Mouse (Mus musculus): ENCODE measurements around the gene Asgr1. TPM values are rescaled to one million over a fixed set of nuclear protein-coding genes. Genes with fewer than 3 reads are reported as not detected.
A peak's percentile ranks its signal among the peaks of the same experiment; 100 is the strongest.

Asgr1 gene
- total and polyA plus RNA-seq, 3 experiments: 0.31 TPM; not detected in 2

DNA sequence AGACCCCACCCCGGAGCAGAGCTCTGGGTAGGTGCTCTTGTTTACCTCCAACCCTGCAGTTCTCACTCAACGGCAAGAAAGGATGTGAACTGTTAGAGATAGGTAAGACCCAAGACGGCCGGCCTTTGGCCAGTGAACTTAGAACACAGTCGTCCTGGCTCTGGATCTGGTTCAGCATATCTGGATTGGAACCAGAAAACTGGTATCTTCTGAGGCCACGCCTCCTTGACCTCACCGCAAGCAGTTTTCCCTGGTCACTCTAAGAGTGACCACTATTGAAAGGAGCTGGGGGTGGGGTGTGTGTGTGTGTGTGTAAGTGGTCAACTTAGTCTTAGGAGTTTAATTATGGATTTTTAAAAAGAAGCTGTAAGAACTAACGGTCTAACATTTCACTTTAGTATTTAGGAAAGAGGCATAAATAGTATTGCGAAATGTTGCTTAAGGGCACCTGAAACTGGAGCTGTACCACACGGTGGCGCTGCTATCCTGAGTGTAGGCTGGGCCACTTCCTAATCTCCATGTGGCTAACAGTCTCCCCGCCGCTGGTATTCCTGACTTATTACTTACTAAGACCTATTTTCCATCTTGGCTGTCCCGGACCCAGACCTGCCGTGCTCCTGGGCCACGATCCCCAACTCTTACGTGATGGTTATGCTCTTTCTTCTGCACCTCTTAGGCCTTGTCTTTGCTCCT, 20.6 kb downstream of the Asgr1 start (continued):
- TF ChIP-seq NELFE (IDR thresholded peaks at IDR 0.05; ENCODE audit: low read depth, low read length): 0 out of 2 replicates have a peak, but pooled peaks have one; percentile 18
- TF ChIP-seq SMC3 (IDR thresholded peaks at IDR 0.05; ENCODE audit: low read depth, low read length): peak; percentile 88
- 0 out of 2 replicates have a peak, but pooled peaks have one; percentile 22 for TF ChIP-seq TBP (IDR thresholded peaks at IDR 0.05; ENCODE audit: low read depth, low read length)

DNA sequence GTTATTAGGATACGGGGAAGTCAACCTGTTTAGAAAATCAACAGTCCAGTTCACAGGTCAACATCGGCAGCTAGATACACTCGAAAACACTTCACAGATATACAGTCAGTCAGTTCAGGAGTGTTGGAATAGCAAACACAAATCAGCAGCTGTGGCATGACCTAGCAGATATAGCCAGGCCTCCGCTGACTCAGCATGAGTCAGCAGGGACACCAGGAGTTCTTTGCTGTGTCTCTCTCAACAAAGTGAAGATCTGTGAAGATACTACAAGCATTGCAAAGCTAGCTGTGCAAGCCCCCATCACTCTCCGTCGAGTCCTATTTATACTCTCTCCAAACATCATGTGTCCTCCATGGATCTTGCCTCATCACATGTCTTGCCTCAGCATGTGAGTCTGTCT, 21.7 kb downstream of the Asgr1 start:
- Histone ChIP-seq H3K9me3 (replicated peaks; ENCODE audit: insufficient read depth, low read length) (no peaks in the 10 kb centered on the region), H3K4me3 (ENCODE audit: control insufficient read depth in 1 of 2, insufficient read depth in 1 of 2, low read depth in 2 of 2, low read length in 2 of 2) (no peak overlapping the region), H3K36me3 (ENCODE audit: control insufficient read depth in 1 of 2, insufficient read depth in 2 of 2, low read length in 2 of 2) (peaks cover 0 to 10% of the 10 kb centered on the region in 2 experiments; a peak in 2 of 4 replicates), H3K9ac (ENCODE audit: control insufficient read depth, low read depth, low read length, poor library complexity, severe bottlenecking) (no peak overlapping the region), H3K27ac (ENCODE audit: control insufficient read depth, low read depth, low read length) (peak overlapping the region; percentile 34; the same call in 1 of the 2 replicates), H3K79me2 (ENCODE audit: control insufficient read depth, insufficient read depth, low read length, poor library complexity) (no peaks in the 10 kb centered on the region), H3K4me1 (ENCODE audit: control insufficient read depth in 1 of 2, insufficient read depth in 2 of 2, low read length in 2 of 2) (peaks cover 6 to 17% of the 10 kb centered on the region in 2 experiments), H3K27me3 (ENCODE audit: control insufficient read depth in 1 of 2, insufficient read depth in 2 of 2, low read length in 2 of 2) (no peaks in the 10 kb centered on the region; a peak in 1 of 4 replicates)
- peak; percentile 87 for DNase-seq (ENCODE audit: low read depth, low spot score)
- TF ChIP-seq NRF1 (IDR thresholded peaks at IDR 0.05; ENCODE audit: insufficient read depth, low read depth, low read length, poor library complexity, severe bottlenecking) (no peak), MAFK (IDR thresholded peaks at IDR 0.05; ENCODE audit: borderline replicate concordance, low read depth, low read length) (peak; percentile 99), JUND (IDR thresholded peaks at IDR 0.05; ENCODE audit: low read depth, low read length) (peak; percentile 62; the same call in 1 of the 2 replicates), BHLHE40 (IDR thresholded peaks at IDR 0.05; ENCODE audit: borderline replicate concordance, low read depth, low read length) (no peak), ZKSCAN1 (IDR thresholded peaks at IDR 0.05; ENCODE audit: low read depth, low read length) (no peak), USF1 (IDR thresholded peaks at IDR 0.05; ENCODE audit: low read depth, low read length) (no peak), ETS1 (IDR thresholded peaks at IDR 0.05; ENCODE audit: low read depth, low read length) (peak; percentile 95), UBTF (IDR thresholded peaks at IDR 0.05; ENCODE audit: borderline replicate concordance, insufficient read depth, low read depth, low read length) (no peak), POLR2A (IDR thresholded peaks at IDR 0.05; ENCODE audit: control insufficient read depth in 1 of 2, insufficient read depth in 1 of 2, low read depth in 1 of 2, low read length in 2 of 2, poor library complexity in 1 of 2) (no peak), TAL1 (IDR thresholded peaks at IDR 0.05; ENCODE audit: low read length) (no peak), RCOR1 (IDR thresholded peaks at IDR 0.05; ENCODE audit: low read depth, low read length) (peak; percentile 38; the same call in 1 of the 2 replicates), GABPA (IDR thresholded peaks at IDR 0.05; ENCODE audit: low read depth, low read length) (peak; percentile 96), KAT2A (conservative IDR thresholded peaks at IDR 0.05; ENCODE audit: low read depth, low read length) (no peak), MAX (IDR thresholded peaks at IDR 0.05; ENCODE audit: low read length) (0 out of 2 replicates have a peak, but pooled peaks have one; percentile 41), POLR2AphosphoS5 (IDR thresholded peaks at IDR 0.05; ENCODE audit: borderline replicate concordance, low read depth, low read length) (no peak), CHD1 (IDR thresholded peaks at IDR 0.05; ENCODE audit: low read depth, low read length) (no peak), SIN3A (IDR thresholded peaks at IDR 0.05; ENCODE audit: low read length) (peak; percentile 81), POLR2AphosphoS2 (IDR thresholded peaks at IDR 0.05; ENCODE audit: low read length) (no peak), MYB (IDR thresholded peaks at IDR 0.05; ENCODE audit: low read depth, low read length) (no peak), ELF1 (IDR thresholded peaks at IDR 0.05; ENCODE audit: low read depth, low read length) (no peak), ZMIZ1 (IDR thresholded peaks at IDR 0.05; ENCODE audit: low read depth, low read length) (no peak), USF2 (IDR thresholded peaks at IDR 0.05; ENCODE audit: borderline replicate concordance in 1 of 2, insufficient read depth in 1 of 2, low read depth in 1 of 2, low read length in 2 of 2) (no peak), MYC (IDR thresholded peaks at IDR 0.05; ENCODE audit: low read depth, low read length) (0 out of 2 replicates have a peak, but pooled peaks have one; percentile 46), CTCF (IDR thresholded peaks at IDR 0.05 in 2 of 3, conservative IDR thresholded peaks at IDR 0.05 in 1 of 3; ENCODE audit: control insufficient read depth in 1 of 3, insufficient read depth in 1 of 3, low read depth in 2 of 3, low read length in 3 of 3, poor library complexity in 1 of 3, severe bottlenecking in 1 of 3) (no peak), TCF12 (IDR thresholded peaks at IDR 0.05; ENCODE audit: low read depth, low read length) (no peak), NELFE (IDR thresholded peaks at IDR 0.05; ENCODE audit: low read depth, low read length) (peak; percentile 27; the same call in 1 of the 2 replicates), ZNF384 (IDR thresholded peaks at IDR 0.05; ENCODE audit: low read depth, low read length) (no peak), HCFC1 (IDR thresholded peaks at IDR 0.05; ENCODE audit: low read depth, low read length) (0 out of 2 replicates have a peak, but pooled peaks have one; percentile 20), MEF2A (IDR thresholded peaks at IDR 0.05; ENCODE audit: extremely low read depth, insufficient replicate concordance, low read depth, low read length, poor library complexity, severe bottlenecking) (no peak), E2F4 (IDR thresholded peaks at IDR 0.05; ENCODE audit: borderline replicate concordance, low read depth, low read length) (no peak), MXI1 (IDR thresholded peaks at IDR 0.05; ENCODE audit: low read depth, low read length) (peak; percentile 48; the same call in 1 of the 2 replicates)
